Mouse (Mus musculus) ovary, adult 10 weeks (tissue): ENCODE measurements around the gene Rnls. TPM values are rescaled to one million over a fixed set of nuclear protein-coding genes. Genes with fewer than 3 reads are reported as not detected.

Experiments used
- polyA plus RNA-seq: library from polyadenylated mRNA; stranded (reverse); fragments of 350-450 nt; fragmentation: Illumina TruSeq; extraction: RNeasy Lipid Tissue Mini Kit (QIAGEN cat#74804); gene quantifications from one replicate; pipeline ENCODE4 v1.2.3, GENCODE M21; 2014

Gene Rnls
- 3.1 TPM for polyA plus RNA-seq

GRCm38 (mm10) chr19:33391651-33392382, at the start of gene Rnls:
Rnls (minus strand) TSS chr19:33392295.

Other genes starting within 250 kb of the Rnls start
- gene Lipo4, start 125.5 kb upstream of the Rnls start, polyA plus RNA-seq = not detected
- not detected for gene Gm8978, start 233.0 kb upstream of the Rnls start, polyA plus RNA-seq